Mouse (Mus musculus): ENCODE data around the gene Lkaaear1.

The Lkaaear1 gene

DNA sequence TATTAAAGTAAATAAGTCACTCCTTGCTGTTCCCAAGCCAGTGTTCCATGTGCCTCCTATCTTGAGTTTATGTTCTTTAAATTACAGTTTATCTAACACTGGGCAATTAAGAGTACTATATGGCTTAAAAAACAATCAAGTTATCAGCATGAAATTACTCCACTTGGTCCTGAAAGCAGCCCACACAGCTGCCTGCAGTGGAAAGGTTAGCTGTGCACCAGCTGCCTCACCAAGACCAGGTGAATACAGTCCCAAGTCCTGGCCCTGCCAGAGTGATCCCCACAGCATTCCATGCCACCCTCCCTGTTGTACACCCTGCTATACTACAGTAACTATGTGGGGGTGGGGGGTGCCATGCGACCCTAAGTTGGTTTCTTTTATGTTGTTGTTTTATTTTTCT, 44.7 kb downstream of the Lkaaear1 start:
- no peak for DNase-seq (ENCODE audit: low spot score)

- no peak for DNase-seq (ENCODE audit: low spot score)
Measured at GRCm38 (mm10) chr2:181653065-181653464, 45.2 kb downstream of the Lkaaear1 start.

- no peak for DNase-seq (ENCODE audit: low spot score)
Measured at GRCm38 (mm10) chr2:181648926-181649325, 49.3 kb downstream of the Lkaaear1 start.

Data from testis, postnatal 14 days (tissue).